ENCODE assay signal across 10 mouse cellular contexts in genomic region chr7:118827975-118828416, GRCm38 (mm10). TPM values are rescaled to one million over a fixed set of nuclear protein-coding genes. Genes with fewer than 3 reads are reported as not detected.
DNase-seq lines count a peak whose midpoint lies in the region; ATAC-seq and TF ChIP-seq lines count a peak whose summit lies in the region.
"Had no signal": no experiment of that assay in that cellular context is flagged by ENCODE, and none has a peak within 500 bp of the region (broad histone marks: within the 10 kb centered on the region; RNA-seq: fewer than 3 reads in every experiment).

No protein-coding gene starts in this region.

- peak overlapping the region; percentile 73 for H3K27ac ChIP-seq in cerebellum, adult 2 months (ENCODE audit: insufficient read depth, low read length)
- no peak overlapping the region for H3K27ac ChIP-seq in liver, embryonic 11.5 days (ENCODE audit: low read depth, low read length)
- H3K27ac ChIP-seq in heart, embryonic 10.5 days = no peak overlapping the region
- H3K27ac ChIP-seq in neural tube, embryonic 15.5 days (replicated peaks) = no peak overlapping the region
- H3K27ac ChIP-seq: embryonic facial prominence, embryonic 15.5 days had no signal

- H3K4me2 ChIP-seq in liver, embryonic 11.5 days = no peak overlapping the region
- no peak overlapping the region for H3K4me2 ChIP-seq in neural tube, embryonic 15.5 days
- H3K4me2 ChIP-seq: embryonic facial prominence, embryonic 15.5 days had no signal

- no peak for TF ChIP-seq CTCF in cerebellum, adult 2 months (IDR thresholded peaks at IDR 0.05; ENCODE audit: borderline replicate concordance, insufficient read depth, low read depth, low read length)

- H3K4me1 ChIP-seq in cerebellum, adult 2 months (ENCODE audit: control insufficient read depth, insufficient read depth, low read length) = peaks cover 23% of the 10 kb centered on the region
- no peaks in the 10 kb centered on the region for H3K4me1 ChIP-seq in liver, embryonic 11.5 days (replicated peaks; ENCODE audit: control insufficient read depth, insufficient read depth, low read length)
- no peaks in the 10 kb centered on the region for H3K4me1 ChIP-seq in heart, embryonic 10.5 days
- no peaks in the 10 kb centered on the region for H3K4me1 ChIP-seq in neural tube, embryonic 15.5 days

- H3K9me3 ChIP-seq in liver, embryonic 11.5 days (ENCODE audit: control insufficient read depth, low read length) = no peaks in the 10 kb centered on the region
- H3K9me3 ChIP-seq in heart, embryonic 10.5 days = no peaks in the 10 kb centered on the region
- H3K9me3 ChIP-seq in neural tube, embryonic 15.5 days (replicated peaks) = no peaks in the 10 kb centered on the region
- H3K9me3 ChIP-seq: embryonic facial prominence, embryonic 15.5 days had no signal

- H3K9ac ChIP-seq in liver, embryonic 11.5 days (ENCODE audit: low read depth, low read length) = no peak overlapping the region
- H3K9ac ChIP-seq in neural tube, embryonic 15.5 days (replicated peaks) = no peak overlapping the region
- H3K9ac ChIP-seq: embryonic facial prominence, embryonic 15.5 days had no signal

- 0 out of 2 replicates have a peak, but pooled peaks have one; percentile 44 for ATAC-seq in liver, embryonic 11.5 days (replicated peaks; ENCODE audit: low FRiP score)
- no peak for ATAC-seq in neural tube, embryonic 15.5 days (ENCODE audit: low FRiP score)

- intact Hi-C loops in heart, postnatal 10 days (cut with DNase I) = no loop called here

- H3K4me3 ChIP-seq in cerebellum, adult 2 months (replicated peaks; ENCODE audit: insufficient read depth, low read depth, low read length) = no peak overlapping the region
- H3K4me3 ChIP-seq in liver, embryonic 11.5 days (ENCODE audit: low read depth, low read length) = no peak overlapping the region
- H3K4me3 ChIP-seq in heart, embryonic 10.5 days = no peak overlapping the region
- H3K4me3 ChIP-seq in neural tube, embryonic 15.5 days (replicated peaks) = no peak overlapping the region
- H3K4me3 ChIP-seq: embryonic facial prominence, embryonic 15.5 days had no signal

- peaks cover 4% of the 10 kb centered on the region; the same call in 1 of the 2 replicates for H3K36me3 ChIP-seq in liver, embryonic 11.5 days (ENCODE audit: control insufficient read depth, insufficient read depth, low read length)
- peaks cover 31% of the 10 kb centered on the region; the same call in 1 of the 2 replicates for H3K36me3 ChIP-seq in heart, embryonic 10.5 days
- H3K36me3 ChIP-seq in neural tube, embryonic 15.5 days = peaks cover 64% of the 10 kb centered on the region

- no peak for TF ChIP-seq POLR2A in cerebellum, adult 2 months (IDR thresholded peaks at IDR 0.05; ENCODE audit: borderline replicate concordance, insufficient read depth, low read length)

- H3K27me3 ChIP-seq in cerebellum, adult 2 months (ENCODE audit: control insufficient read depth, insufficient read depth, low read length) = no peaks in the 10 kb centered on the region
- H3K27me3 ChIP-seq in liver, embryonic 11.5 days (replicated peaks; ENCODE audit: control insufficient read depth, insufficient read depth, low read length) = no peaks in the 10 kb centered on the region
- H3K27me3 ChIP-seq in heart, embryonic 10.5 days (ENCODE audit: insufficient read depth, poor library complexity, severe bottlenecking) = no peaks in the 10 kb centered on the region
- H3K27me3 ChIP-seq in neural tube, embryonic 15.5 days (replicated peaks) = no peaks in the 10 kb centered on the region
- H3K27me3 ChIP-seq: embryonic facial prominence, embryonic 15.5 days had no signal

- DNase-seq in cerebellum, adult 2 months = peak; percentile 47 to 58
- DNase-seq in cerebellum, adult 8-10 months = no peak
- peak; percentile 76 for DNase-seq in 3134 (ENCODE audit: extremely low read depth, insufficient read length, low spot score)
- DNase-seq in c-Kit-negative CD71-positive TER-119-positive erythroid progenitor cells, embryonic 14.5 days (ENCODE audit: low read depth, low spot score) = peak; percentile 20
- DNase-seq in liver, embryonic 11.5 days (ENCODE audit: low spot score) = no peak
- DNase-seq in heart, postnatal 10 days = no peak
- DNase-seq in heart, embryonic 10.5 days (ENCODE audit: low spot score) = no peak
- DNase-seq: kidney, postnatal 14 days had no signal

- 14% methylated on average over 5 of the region's 5 CpGs for WGBS in cerebellum, adult 2 months
- WGBS in liver, embryonic 11.5 days = 75% methylated on average over 5 of the region's 5 CpGs
- 68% methylated on average over 5 of the region's 5 CpGs for WGBS in heart, embryonic 10.5 days
- WGBS in neural tube, embryonic 15.5 days = 43% methylated on average over 5 of the region's 5 CpGs

RNA-seq across cellular contexts. Expression of gene Iqck, which starts 27.6 kb away (rescaled TPM):
- 5.9 and 7.4 TPM in 2 replicates for polyA plus RNA-seq in cerebellum, adult 2 months (2012; rRNA removed)
- 1.2 and 1.6 TPM in 2 replicates for polyA plus RNA-seq in liver, embryonic 11.5 days (2014; fragmentation: Nextera tagmentation; extraction: Ambion mirVana)
- under 1 TPM; 0.45 to 0.74 TPM for total RNA-seq in heart, postnatal 10 days (2021)
- polyA plus RNA-seq in heart, embryonic 10.5 days (2016; fragmentation: Nextera tagmentation; extraction: Ambion mirVana) = 0.90 and 1.6 TPM in 2 replicates
- polyA plus RNA-seq in neural tube, embryonic 15.5 days (2015; fragmentation: Nextera tagmentation; extraction: Ambion mirVana) = 3.5 and 4.4 TPM in 2 replicates

RNA-seq across cellular contexts. Expression of gene Knop1, which starts 28.1 kb away (rescaled TPM):
- 16.4 and 16.9 TPM in 2 replicates for polyA plus RNA-seq in cerebellum, adult 2 months (2012; rRNA removed)
- polyA plus RNA-seq in liver, embryonic 11.5 days (2014; fragmentation: Nextera tagmentation; extraction: Ambion mirVana) = 95.9 and 112 TPM in 2 replicates
- 10 to 100 TPM; 20.0 to 25.5 TPM for total RNA-seq in heart, postnatal 10 days (2021)
- 61.8 and 88.1 TPM in 2 replicates for polyA plus RNA-seq in heart, embryonic 10.5 days (2016; fragmentation: Nextera tagmentation; extraction: Ambion mirVana)
- 65.8 and 71.6 TPM in 2 replicates for polyA plus RNA-seq in neural tube, embryonic 15.5 days (2015; fragmentation: Nextera tagmentation; extraction: Ambion mirVana)

Comparison
In these comparisons a context has a peak if more than half of its experiments do, and no peak if none do; other contexts are left out.
1. DNase-seq: peak in cerebellum, adult 2 months (2 of 2), 3134 (single experiment) and c-Kit-negative CD71-positive TER-119-positive erythroid progenitor cells, embryonic 14.5 days (single experiment); none in cerebellum, adult 8-10 months (single experiment), liver, embryonic 11.5 days (single experiment), heart, postnatal 10 days (0 of 2) and heart, embryonic 10.5 days (single experiment).